Mouse (Mus musculus): ENCODE data around the gene Gm45233.

Gm45233 gene

GRCm38 (mm10) chr7:43448246-43448645, 4.3 kb downstream of the Gm45233 start:
- no peak for DNase-seq (ENCODE audit: low read depth)

DNA sequence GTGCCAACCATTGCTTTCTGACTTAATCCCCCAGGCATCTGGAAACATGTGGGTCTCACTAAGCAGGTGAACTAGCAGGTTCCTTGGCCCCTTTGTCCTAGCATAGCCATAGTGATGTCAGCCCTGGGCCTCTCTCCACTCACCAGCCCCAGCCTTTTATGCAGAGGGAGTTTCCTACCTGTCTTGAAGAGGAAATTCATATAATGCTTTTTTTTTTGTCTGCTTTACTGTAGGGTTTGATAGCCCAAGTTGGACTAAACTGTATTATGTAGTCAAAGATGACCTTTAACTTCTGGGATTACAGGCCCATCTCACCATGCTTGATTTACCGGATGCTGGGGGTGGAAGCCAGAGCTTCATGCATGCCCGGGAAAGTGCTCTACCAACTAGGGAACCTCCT, 5.9 kb downstream of the Gm45233 start:
- no peak for DNase-seq (ENCODE audit: low read depth)

DNA sequence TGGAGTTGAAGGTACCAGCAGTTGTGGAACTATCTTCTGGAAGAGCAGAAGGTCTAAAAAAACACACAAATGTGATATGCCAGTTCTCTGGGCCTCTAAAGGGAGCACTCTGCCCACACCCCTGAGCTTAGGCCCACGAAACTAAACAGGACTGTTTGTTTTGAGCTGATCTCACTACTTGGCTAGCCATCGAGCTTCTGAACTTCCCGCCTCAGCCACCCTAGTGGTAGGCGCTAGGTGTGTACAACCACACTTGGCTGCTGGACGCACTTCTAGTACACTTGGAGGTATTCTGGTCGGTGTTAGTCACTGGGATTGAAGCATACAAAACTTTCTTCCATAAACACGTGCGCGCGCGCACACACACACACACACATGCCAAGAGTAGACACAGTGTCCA, 7.8 kb downstream of the Gm45233 start:
- DNase-seq (ENCODE audit: low read depth), result no peak

GRCm38 (mm10) chr7:43452609-43453008, 8.7 kb downstream of the Gm45233 start:
- no peak for DNase-seq (ENCODE audit: low read depth)

DNA sequence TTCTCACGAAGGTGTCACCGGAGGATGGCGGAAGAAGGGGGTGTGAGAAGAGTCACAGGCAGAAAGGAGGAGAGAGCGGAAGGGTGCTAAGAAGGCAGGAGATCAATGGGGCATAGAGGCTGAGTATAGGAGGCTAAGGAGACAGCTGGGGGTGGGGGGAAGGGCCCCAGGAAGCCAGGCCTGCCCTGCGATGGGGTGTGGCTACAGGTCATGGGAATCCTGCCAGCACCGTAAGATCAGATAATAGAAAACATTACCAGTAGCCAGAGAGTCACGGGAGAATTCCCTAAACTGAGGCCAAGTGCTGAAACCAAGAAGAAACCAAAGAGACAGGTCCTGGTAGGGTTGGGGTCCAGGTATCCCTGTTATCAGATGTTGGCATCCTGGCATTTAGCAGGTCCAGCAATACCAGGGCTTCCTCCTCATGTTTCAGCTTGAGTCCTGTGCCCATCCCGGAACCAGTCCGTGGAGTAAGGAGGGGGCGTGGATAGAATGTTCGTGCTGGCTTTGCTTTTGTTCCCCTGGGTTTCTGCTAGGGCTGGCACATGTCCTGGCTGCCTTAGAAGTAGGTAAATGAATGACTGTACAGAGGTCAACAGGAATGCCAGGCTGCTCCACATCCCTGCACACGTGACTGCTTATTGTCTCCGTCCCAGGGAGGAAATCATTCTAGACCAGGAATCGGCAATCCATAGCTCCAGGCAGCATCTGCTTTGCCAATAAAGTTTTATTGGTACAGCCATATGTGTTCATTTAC, 9.8 kb downstream of the Gm45233 start:
- DNase-seq (ENCODE audit: low read depth), result no peak

DNA sequence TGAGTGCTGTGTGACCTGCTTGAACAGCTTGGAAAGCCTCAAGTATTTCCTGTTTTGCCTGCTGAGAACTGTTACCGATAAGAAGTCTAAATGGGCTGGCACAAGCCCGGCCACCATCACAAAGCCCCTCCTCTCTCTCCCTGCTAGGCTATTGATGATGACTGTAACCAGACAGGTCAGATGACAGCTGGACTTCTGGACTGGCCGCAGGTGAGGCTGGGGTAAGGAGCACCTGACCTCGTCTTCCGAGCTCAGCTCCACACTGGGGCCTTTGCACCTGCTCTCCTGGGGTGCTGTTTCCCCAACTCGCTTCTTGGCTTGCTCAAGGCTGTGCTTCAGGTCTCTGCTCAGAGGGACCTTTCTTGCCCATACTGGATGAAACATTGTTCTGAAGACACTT, 10.4 kb downstream of the Gm45233 start:
- no peak for DNase-seq (ENCODE audit: low read depth)

DNA sequence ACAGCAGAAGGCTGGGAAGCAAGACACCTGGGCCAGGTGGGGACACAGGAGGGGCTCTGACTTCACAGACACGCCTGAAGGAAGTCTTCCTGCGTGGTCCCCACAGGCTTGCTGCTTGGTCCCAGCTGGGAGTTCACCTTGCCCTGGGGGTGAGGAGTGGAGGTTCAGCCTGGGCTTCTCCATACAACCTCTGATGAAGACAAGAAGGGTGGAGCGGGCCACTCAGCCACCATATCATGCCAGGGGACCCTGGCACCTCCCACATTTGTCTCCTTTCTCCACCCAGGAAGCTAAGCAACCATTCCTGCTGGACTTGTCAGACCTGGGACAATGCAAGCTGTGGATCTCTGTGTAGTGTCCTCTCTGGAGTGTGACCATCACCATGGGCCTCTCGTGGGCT, 18.9 kb downstream of the Gm45233 start, which contains the start of gene Vsig10l:
Gene Vsig10l (plus strand): TSS at position 301 of the 400 bp plus-strand sequence.
- no peak for DNase-seq (ENCODE audit: low read depth)

- no peak for DNase-seq (ENCODE audit: low read depth)
Observed at GRCm38 (mm10) chr7:43463976-43464375, 20.0 kb downstream of the Gm45233 start.

DNA sequence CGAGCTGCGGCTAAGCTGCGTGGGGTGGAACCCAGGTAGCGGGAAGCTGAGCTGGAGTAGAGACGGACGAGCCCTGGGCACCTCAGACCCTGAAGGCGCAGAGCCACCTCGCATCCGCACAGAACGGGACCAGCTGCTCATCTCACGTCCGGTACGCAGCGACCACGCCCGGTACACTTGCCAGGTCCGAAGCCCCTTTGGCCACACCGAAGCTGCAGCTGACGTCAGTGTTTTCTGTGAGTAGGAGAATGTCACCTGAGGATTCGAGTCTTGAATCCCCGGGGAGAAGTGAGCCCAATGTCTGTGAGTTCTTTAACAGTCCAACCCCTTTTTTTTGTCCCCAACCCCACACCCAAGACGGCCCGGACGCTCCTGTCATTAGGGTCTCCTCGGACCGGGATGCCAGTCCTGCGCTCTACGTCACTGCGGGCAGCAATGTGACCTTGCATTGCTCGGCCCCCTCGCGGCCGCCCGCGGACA, 21.0 kb downstream of the Gm45233 start:
- DNase-seq (ENCODE audit: low read depth), result peak; percentile 43

GRCm38 (mm10) chr7:43465344-43466098, 21.6 kb downstream of the Gm45233 start:
- DNase-seq (ENCODE audit: low read depth), result peak; percentile 96

- DNase-seq (ENCODE audit: low read depth), result peak; percentile 88
Observed at GRCm38 (mm10) chr7:43466099-43466694, 22.3 kb downstream of the Gm45233 start.

GRCm38 (mm10) chr7:43470373-43470772, 26.4 kb downstream of the Gm45233 start:
- DNase-seq (ENCODE audit: low read depth), result peak; percentile 75

DNA sequence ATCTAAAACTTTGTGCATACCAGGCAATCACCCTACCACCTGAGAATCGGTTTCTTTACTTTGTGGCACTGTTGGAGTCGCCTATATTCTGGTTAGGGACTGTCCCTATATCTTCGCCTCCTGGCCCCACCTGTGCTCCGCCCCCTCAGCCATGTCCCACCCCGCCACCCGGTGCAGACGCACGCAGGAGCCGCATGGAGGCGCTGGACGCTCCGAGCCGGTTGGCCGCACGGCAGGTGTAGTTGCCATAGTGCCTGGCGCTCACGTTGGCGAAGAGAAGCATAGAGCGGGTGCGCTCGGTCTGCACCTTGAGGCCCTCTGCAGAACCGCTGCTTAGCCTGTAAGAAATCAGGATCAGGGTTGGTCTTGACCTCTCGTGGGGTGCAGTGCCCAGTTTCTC, 31.8 kb downstream of the Gm45233 start:
- peak; percentile 37 for DNase-seq (ENCODE audit: low read depth)

GRCm38 (mm10) chr7:43476376-43476775, 32.4 kb downstream of the Gm45233 start:
- DNase-seq (ENCODE audit: low read depth), result no peak

GRCm38 (mm10) chr7:43481191-43481590, 37.3 kb downstream of the Gm45233 start:
- DNase-seq (ENCODE audit: low read depth), result no peak

DNA sequence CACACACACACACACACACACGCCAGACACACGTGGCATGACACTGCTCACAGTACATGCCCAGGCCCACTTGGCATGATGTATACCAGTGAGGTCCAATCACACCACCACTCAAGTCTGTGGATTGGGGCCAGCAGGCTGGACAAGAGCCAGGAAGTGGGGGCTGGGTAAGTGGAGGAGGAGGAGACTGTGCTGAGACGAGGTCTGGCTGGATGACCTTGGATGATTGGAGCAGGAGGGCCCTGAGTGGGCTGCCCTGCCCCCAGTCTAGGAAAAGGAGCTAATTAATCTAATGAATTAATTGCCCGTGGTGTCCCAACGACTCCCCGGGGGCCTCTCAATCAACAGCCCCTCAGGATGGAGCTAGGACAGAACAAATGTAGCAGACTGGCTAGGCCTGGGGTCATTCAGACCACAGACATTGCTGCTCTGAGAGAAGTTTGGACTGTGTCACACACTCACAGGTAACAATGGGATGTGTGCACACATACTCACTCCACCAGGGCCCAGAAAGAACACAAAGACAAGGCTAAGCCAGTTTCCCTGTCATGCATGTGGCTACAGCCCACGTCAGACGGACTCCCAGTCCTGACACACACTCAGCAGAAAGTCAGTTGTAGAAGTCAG, 38.3 kb downstream of the Gm45233 start:
- DNase-seq (ENCODE audit: low read depth), result no peak

- DNase-seq (ENCODE audit: low read depth), result no peak
Observed at GRCm38 (mm10) chr7:43483236-43483635, 39.3 kb downstream of the Gm45233 start.

DNA sequence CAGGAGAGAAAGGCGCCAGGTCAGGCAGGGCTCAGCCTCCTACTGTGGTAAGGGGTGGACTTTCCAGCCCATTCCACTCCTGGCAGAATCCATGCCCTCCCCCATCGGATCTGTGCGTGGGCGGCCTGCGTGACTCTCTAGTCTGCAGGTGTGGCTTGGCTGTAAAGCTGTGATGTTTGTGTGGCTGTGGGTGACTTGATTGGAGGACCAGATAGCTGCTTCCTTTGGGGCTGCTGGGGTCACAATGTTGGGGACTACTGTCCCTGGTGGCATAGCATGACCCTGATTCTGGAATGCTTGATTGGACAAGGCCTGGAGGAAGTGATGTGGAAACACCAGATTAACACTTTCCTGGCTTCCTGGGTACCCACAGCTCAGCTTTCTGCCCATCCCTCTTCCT, 44.7 kb downstream of the Gm45233 start:
- no peak for DNase-seq (ENCODE audit: low read depth)

DNA sequence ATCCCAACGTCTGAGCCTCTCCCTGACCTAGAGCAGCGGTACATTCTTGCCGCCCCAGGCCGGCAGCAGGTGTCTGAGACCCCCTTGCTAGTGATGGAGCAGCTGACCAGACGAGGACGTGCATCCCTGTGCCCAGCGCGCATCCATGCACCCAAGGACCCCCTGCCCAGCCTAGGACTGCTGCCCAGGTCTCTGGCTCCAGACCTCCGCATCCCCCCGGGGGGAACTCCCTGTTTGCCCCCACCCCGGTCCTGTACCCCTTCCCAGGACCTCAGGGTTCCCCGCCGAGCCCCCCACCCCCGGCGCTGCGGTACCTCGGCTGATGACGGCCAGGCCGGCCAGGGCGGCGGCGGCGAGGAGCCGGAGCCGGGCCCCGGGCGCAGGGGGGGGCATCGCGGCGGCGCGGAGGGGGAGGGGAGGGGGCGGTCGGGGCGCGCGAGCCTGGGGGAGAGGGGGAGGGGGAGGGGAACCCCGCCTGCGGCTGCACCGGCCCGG, 45.8 kb downstream of the Gm45233 start, which contains the start of gene Iglon5:
Gene Iglon5 (minus strand): TSS at position 445 of the 495 bp plus-strand sequence.
- DNase-seq (ENCODE audit: low read depth), result no peak

DNA sequence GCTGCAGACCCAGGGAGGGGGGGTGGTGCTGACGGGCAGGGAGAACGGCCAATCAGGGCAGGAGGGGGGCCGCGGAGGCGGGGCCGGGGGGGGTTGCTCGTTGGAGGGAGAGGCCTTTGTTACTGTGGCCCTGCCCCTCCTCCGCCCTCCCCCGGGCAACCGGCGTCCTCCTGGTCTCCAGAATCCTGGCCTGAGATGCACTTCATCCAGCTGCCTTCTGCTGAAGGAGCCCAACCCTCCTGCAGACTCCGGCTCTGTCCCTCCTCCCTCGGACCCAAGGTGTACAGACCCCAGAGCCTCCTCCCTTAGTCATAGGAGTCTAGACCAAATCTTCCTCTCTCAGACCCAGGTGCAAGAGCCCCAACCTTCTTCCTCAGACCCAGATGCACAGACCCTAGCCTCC, 46.3 kb downstream of the Gm45233 start:
- DNase-seq (ENCODE audit: low read depth), result no peak

GRCm38 (mm10) chr7:43490861-43491260, 46.9 kb downstream of the Gm45233 start:
- DNase-seq (ENCODE audit: low read depth), result no peak

All from naive thymus-derived CD4-positive, alpha-beta T cell, adult 2 months (primary cell).